Mouse (Mus musculus): Measurements from ENCODE around the gene Gm44965. TPM values are rescaled to one million over a fixed set of nuclear protein-coding genes. Genes with fewer than 3 reads are reported as not detected.
A peak's percentile ranks its signal among the peaks of the same experiment; 100 is the strongest.

The Gm44965 gene
- polyA plus RNA-seq, 1 experiment: not detected

- Histone ChIP-seq H3K4me3 (replicated peaks; ENCODE audit: control insufficient read depth, low read depth, low read length) (peak within 1 kb of the TSS; percentile 55), H3K27ac (ENCODE audit: control insufficient read depth, insufficient read depth, low read depth, low read length, poor library complexity) (peak within 1 kb of the TSS; percentile 61; the same call in 1 of the 2 replicates), H3K4me1 (ENCODE audit: control insufficient read depth, insufficient read depth, low read length) (no peaks in the 10 kb centered on the region; the same call in 1 of the 2 replicates)
- peak; percentile 83 for TF ChIP-seq CTCF (IDR thresholded peaks at IDR 0.05; ENCODE audit: control insufficient read depth, insufficient read depth, low read length)
- no peak for TF ChIP-seq POLR2A (IDR thresholded peaks at IDR 0.05; ENCODE audit: borderline replicate concordance, control insufficient read depth, low read depth, low read length)
- 6% methylated on average over 3 of the region's 3 CpGs for WGBS
Measured at GRCm38 (mm10) chr6:48646995-48647394, 53.3 kb downstream of the Gm44965 start, which contains the start of gene Gimap8. Gimap8 (plus strand) TSS chr6:48647234.

- Histone ChIP-seq H3K4me1 (ENCODE audit: control insufficient read depth, insufficient read depth, low read length) (no peaks in the 10 kb centered on the region; the same call in 1 of the 2 replicates), H3K4me3 (replicated peaks; ENCODE audit: control insufficient read depth, low read depth, low read length) (peak overlapping the region; percentile 52), H3K27ac (ENCODE audit: control insufficient read depth, insufficient read depth, low read depth, low read length, poor library complexity) (peak overlapping the region; percentile 61; the same call in 1 of the 2 replicates)
- TF ChIP-seq POLR2A (IDR thresholded peaks at IDR 0.05; ENCODE audit: borderline replicate concordance, control insufficient read depth, low read depth, low read length): no peak
- TF ChIP-seq CTCF (IDR thresholded peaks at IDR 0.05; ENCODE audit: control insufficient read depth, insufficient read depth, low read length): no peak
- WGBS: 45% methylated on average over 2 of the region's 2 CpGs
Measured at GRCm38 (mm10) chr6:48647611-48648010, 53.9 kb downstream of the Gm44965 start.

- H3K27ac ChIP-seq (ENCODE audit: control insufficient read depth, insufficient read depth, low read depth, low read length, poor library complexity): 0 out of 2 replicates have a peak overlapping the region, but pooled peaks have one; percentile 24
- 69% methylated on average over 4 of the region's 4 CpGs for WGBS
- TF ChIP-seq POLR2A (IDR thresholded peaks at IDR 0.05; ENCODE audit: borderline replicate concordance, control insufficient read depth, low read depth, low read length) (no peak), CTCF (IDR thresholded peaks at IDR 0.05; ENCODE audit: control insufficient read depth, insufficient read depth, low read length) (no peak)
- no peaks in the 10 kb centered on the region; the same call in 1 of the 2 replicates for H3K4me1 ChIP-seq (ENCODE audit: control insufficient read depth, insufficient read depth, low read length)
- no peak overlapping the region for H3K4me3 ChIP-seq (replicated peaks; ENCODE audit: control insufficient read depth, low read depth, low read length)
Measured at GRCm38 (mm10) chr6:48648779-48649178, 55.0 kb downstream of the Gm44965 start.

- 78% methylated on average over 9 of the region's 9 CpGs for WGBS
- no peak overlapping the region for H3K4me3 ChIP-seq (replicated peaks; ENCODE audit: control insufficient read depth, low read depth, low read length)
- H3K27ac ChIP-seq (ENCODE audit: control insufficient read depth, insufficient read depth, low read depth, low read length, poor library complexity): no peak overlapping the region
- H3K4me1 ChIP-seq (ENCODE audit: control insufficient read depth, insufficient read depth, low read length): no peaks in the 10 kb centered on the region; the same call in 1 of the 2 replicates
- TF ChIP-seq CTCF (IDR thresholded peaks at IDR 0.05; ENCODE audit: control insufficient read depth, insufficient read depth, low read length) (no peak), POLR2A (IDR thresholded peaks at IDR 0.05; ENCODE audit: borderline replicate concordance, control insufficient read depth, low read depth, low read length) (no peak)
Measured at GRCm38 (mm10) chr6:48650041-48650440, 56.3 kb downstream of the Gm44965 start.

GRCm38 (mm10) chr6:48658721-48659120 lies 65.0 kb downstream of the Gm44965 start:
- no peak for TF ChIP-seq POLR2A (IDR thresholded peaks at IDR 0.05; ENCODE audit: borderline replicate concordance, control insufficient read depth, low read depth, low read length)
- TF ChIP-seq CTCF (IDR thresholded peaks at IDR 0.05; ENCODE audit: control insufficient read depth, insufficient read depth, low read length): no peak
- WGBS: 75% methylated on average over 5 of the region's 5 CpGs
- no peak overlapping the region for H3K27ac ChIP-seq (ENCODE audit: control insufficient read depth, insufficient read depth, low read depth, low read length, poor library complexity)
- no peaks in the 10 kb centered on the region; the same call in 1 of the 2 replicates for H3K4me1 ChIP-seq (ENCODE audit: control insufficient read depth, insufficient read depth, low read length)
- H3K4me3 ChIP-seq (replicated peaks; ENCODE audit: control insufficient read depth, low read depth, low read length): no peak overlapping the region

GRCm38 (mm10) chr6:48664750-48665149 lies 71.0 kb downstream of the Gm44965 start:
- TF ChIP-seq POLR2A (IDR thresholded peaks at IDR 0.05; ENCODE audit: borderline replicate concordance, control insufficient read depth, low read depth, low read length) (no peak), CTCF (IDR thresholded peaks at IDR 0.05; ENCODE audit: control insufficient read depth, insufficient read depth, low read length) (no peak)
- Histone ChIP-seq H3K27ac (ENCODE audit: control insufficient read depth, insufficient read depth, low read depth, low read length, poor library complexity) (no peak overlapping the region), H3K4me3 (replicated peaks; ENCODE audit: control insufficient read depth, low read depth, low read length) (no peak overlapping the region), H3K4me1 (ENCODE audit: control insufficient read depth, insufficient read depth, low read length) (peaks cover 2% of the 10 kb centered on the region; the same call in 1 of the 2 replicates)
- WGBS: 70% methylated on average over 4 of the region's 4 CpGs

GRCm38 (mm10) chr6:48665471-48665870 lies 71.7 kb downstream of the Gm44965 start:
- TF ChIP-seq CTCF (IDR thresholded peaks at IDR 0.05; ENCODE audit: control insufficient read depth, insufficient read depth, low read length): no peak
- TF ChIP-seq POLR2A (IDR thresholded peaks at IDR 0.05; ENCODE audit: borderline replicate concordance, control insufficient read depth, low read depth, low read length): no peak
- Histone ChIP-seq H3K4me1 (ENCODE audit: control insufficient read depth, insufficient read depth, low read length) (peaks cover 2% of the 10 kb centered on the region; the same call in 1 of the 2 replicates), H3K27ac (ENCODE audit: control insufficient read depth, insufficient read depth, low read depth, low read length, poor library complexity) (no peak overlapping the region), H3K4me3 (replicated peaks; ENCODE audit: control insufficient read depth, low read depth, low read length) (no peak overlapping the region)
- WGBS: 86% methylated on average over 9 of the region's 9 CpGs

- H3K27ac ChIP-seq (ENCODE audit: control insufficient read depth, insufficient read depth, low read depth, low read length, poor library complexity): no peak overlapping the region
- 22% methylated on average over 7 of the region's 7 CpGs for WGBS
- TF ChIP-seq CTCF (IDR thresholded peaks at IDR 0.05; ENCODE audit: control insufficient read depth, insufficient read depth, low read length) (no peak), POLR2A (IDR thresholded peaks at IDR 0.05; ENCODE audit: borderline replicate concordance, control insufficient read depth, low read depth, low read length) (no peak)
Measured at GRCm38 (mm10) chr6:48666159-48666586, 72.4 kb downstream of the Gm44965 start.

More at GRCm38 (mm10) chr6:48666159-48666586, 72.4 kb downstream of the Gm44965 start:
- peaks cover 2% of the 10 kb centered on the region; the same call in 1 of the 2 replicates for H3K4me1 ChIP-seq (ENCODE audit: control insufficient read depth, insufficient read depth, low read length)
- no peak overlapping the region for H3K4me3 ChIP-seq (replicated peaks; ENCODE audit: control insufficient read depth, low read depth, low read length)

Measured in bone marrow, adult 2 months (tissue).